Mouse (Mus musculus) heart, postnatal 25 days (tissue): Measurements from ENCODE around the gene Mab21l1. TPM values are rescaled to one million over a fixed set of nuclear protein-coding genes. Genes with fewer than 3 reads are reported as not detected.
A peak's percentile ranks its signal among the peaks of the same experiment; 100 is the strongest.

Source experiments
- DNase-seq: peaks from one replicate; pipeline ENCODE4 v3.0.0; 2022; ENCODE audit warnings: low spot score
- intact Hi-C: fragments of 180-260 bp; cut with DNase I; formaldehyde crosslinking; loops from one replicate; pipeline ENCODE4 v1.15.1; 2025
- total RNA-seq, 2 experiments: library from RNA; stranded (reverse); gene quantifications; 2 replicates each; pipeline ENCODE4 v1.2.3; 2021

Mab21l1 gene
- total RNA-seq, 2 experiments from 2014 or later = not detected

GRCm38 (mm10) chr3:55777501-55777900 lies 4.8 kb upstream of the Mab21l1 start:
- DNase-seq = no peak
- intact Hi-C loops = no loop called here

GRCm38 (mm10) chr3:55778764-55779730 lies 3.3 kb upstream of the Mab21l1 start:
- no peak for DNase-seq
- intact Hi-C loops = no loop called here

GRCm38 (mm10) chr3:55780120-55781070 lies 1.9 kb upstream of the Mab21l1 start:
- no peak for DNase-seq
- intact Hi-C loops = no loop called here

- intact Hi-C loops = no loop called here
- DNase-seq = no peak
Observed at GRCm38 (mm10) chr3:55781429-55782055, 768 bp upstream of the Mab21l1 start.

- intact Hi-C loops = no loop called here
- DNase-seq = no peak
Observed at GRCm38 (mm10) chr3:55782771-55783170, 461 bp downstream of the Mab21l1 start.

GRCm38 (mm10) chr3:55783171-55784081 lies 1.1 kb downstream of the Mab21l1 start:
- no peak for DNase-seq
- intact Hi-C loops = no loop called here

- intact Hi-C loops = no loop called here
- no peak for DNase-seq
Observed at GRCm38 (mm10) chr3:55784101-55784500, 1.8 kb downstream of the Mab21l1 start.

GRCm38 (mm10) chr3:55785266-55785980 lies 3.1 kb downstream of the Mab21l1 start:
- no peak for DNase-seq
- intact Hi-C loops = no loop called here

- no peak for DNase-seq
- intact Hi-C loops = no loop called here
Observed at GRCm38 (mm10) chr3:55785981-55786725, 3.8 kb downstream of the Mab21l1 start.

GRCm38 (mm10) chr3:55786835-55787486 lies 4.7 kb downstream of the Mab21l1 start:
- no peak for DNase-seq
- intact Hi-C loops = no loop called here

GRCm38 (mm10) chr3:55787487-55788213 lies 5.3 kb downstream of the Mab21l1 start:
- peak; percentile 23 for DNase-seq
- intact Hi-C loops = no loop called here

GRCm38 (mm10) chr3:55788214-55788586 lies 5.9 kb downstream of the Mab21l1 start:
- intact Hi-C loops = no loop called here
- no peak for DNase-seq

GRCm38 (mm10) chr3:55788621-55789201 lies 6.4 kb downstream of the Mab21l1 start:
- DNase-seq = no peak
- intact Hi-C loops = no loop called here

- no peak for DNase-seq
- intact Hi-C loops = no loop called here
Observed at GRCm38 (mm10) chr3:55789856-55790255, 7.5 kb downstream of the Mab21l1 start.

GRCm38 (mm10) chr3:55790609-55791008 lies 8.3 kb downstream of the Mab21l1 start:
- DNase-seq = no peak
- intact Hi-C loops = no loop called here

- intact Hi-C loops = no loop called here
- no peak for DNase-seq
Observed at GRCm38 (mm10) chr3:55792251-55792650, 9.9 kb downstream of the Mab21l1 start.
